Mouse (Mus musculus) heart, adult 2 months (tissue): ENCODE data around the gene Epn1. TPM values are rescaled to one million over a fixed set of nuclear protein-coding genes. Genes with fewer than 3 reads are reported as not detected.

ENCODE experiments used
- DNase-seq, 2 experiments: peaks; one replicate each; pipeline ENCODE4 v3.0.0; 2021
- H3K27ac ChIP-seq: fragments of 200-600 bp; 2 replicates; pipeline ENCODE4 v1.8.1; 2022
- H3K27me3 ChIP-seq: fragments of 200-500 bp; 2 replicates; pipeline ENCODE4 v1.6.1; 2012; ENCODE audit warnings: mild to moderate bottlenecking, low read length, inconsistent platforms, mixed read lengths; ENCODE audit not compliant: control insufficient read depth, insufficient read depth
- H3K36me3 ChIP-seq: fragments of 200-500 bp; 2 replicates; pipeline ENCODE4 v1.6.1; 2012; ENCODE audit warnings: low read length, inconsistent platforms; ENCODE audit not compliant: control insufficient read depth, insufficient read depth
- H3K4me1 ChIP-seq: fragments of 200-500 bp; 2 replicates; pipeline ENCODE4 v1.6.1; 2011; ENCODE audit warnings: low read length; ENCODE audit not compliant: control insufficient read depth, insufficient read depth
- H3K4me3 ChIP-seq: fragments of 200-600 bp; 2 replicates; pipeline ENCODE4 v1.8.1; 2022
- H3K79me2 ChIP-seq: fragments of 200-500 bp; replicated peaks from 2 replicates; pipeline ENCODE4 v1.6.1; 2012; ENCODE audit warnings: mild to moderate bottlenecking, inconsistent platforms, low read length, moderate library complexity, mixed read lengths; ENCODE audit not compliant: control insufficient read depth, insufficient read depth
- H3K9ac ChIP-seq: fragments of 200-500 bp; 2 replicates; pipeline ENCODE4 v1.6.1; 2012; ENCODE audit warnings: low read depth, mild to moderate bottlenecking, control low read depth, inconsistent platforms, low read length, mixed read lengths
- CTCF ChIP-seq: fragments of 200-600 bp; IDR thresholded peaks from 2 replicates; pipeline ENCODE4 v1.8.1; 2022; ENCODE audit warnings: antibody characterized with exemption, mild to moderate bottlenecking, moderate library complexity
- EP300 ChIP-seq: fragments of 200-500 bp; IDR thresholded peaks from 2 replicates; pipeline ENCODE4 v1.6.1; 2011; ENCODE audit warnings: low read depth, low read length, control low read depth; ENCODE audit not compliant: insufficient read depth
- POLR2A ChIP-seq: fragments of 200-500 bp; IDR thresholded peaks from 2 replicates; pipeline ENCODE4 v1.6.1; 2011; ENCODE audit warnings: mild to moderate bottlenecking, low read depth, low read length, control low read depth; ENCODE audit not compliant: insufficient read depth
- WGBS: fragments of 180-500 bp; shearing (Covaris S2); methylation state at CpG from one replicate; pipeline ENCODE4 v1.1.7; 2018; 5-methylcytosine and 5-hydroxymethylcytosine counted together
- intact Hi-C: fragments of 180-260 bp; cut with DNase I; formaldehyde crosslinking; loops from one replicate; pipeline ENCODE4 v1.15.1; 2025
- polyA plus RNA-seq: library from polyadenylated mRNA; depleted of rRNA; stranded (reverse); fragments of >200 nt; gene quantifications from 2 replicates; pipeline ENCODE4 v1.2.3, GENCODE M21; 2012
- total RNA-seq, 2 experiments: library from RNA; stranded (reverse); gene quantifications; 2 replicates each; pipeline ENCODE4 v1.2.3; 2021

Epn1 gene
- total and polyA plus RNA-seq, 3 experiments: 160 to 192 (median 174) TPM

DNA sequence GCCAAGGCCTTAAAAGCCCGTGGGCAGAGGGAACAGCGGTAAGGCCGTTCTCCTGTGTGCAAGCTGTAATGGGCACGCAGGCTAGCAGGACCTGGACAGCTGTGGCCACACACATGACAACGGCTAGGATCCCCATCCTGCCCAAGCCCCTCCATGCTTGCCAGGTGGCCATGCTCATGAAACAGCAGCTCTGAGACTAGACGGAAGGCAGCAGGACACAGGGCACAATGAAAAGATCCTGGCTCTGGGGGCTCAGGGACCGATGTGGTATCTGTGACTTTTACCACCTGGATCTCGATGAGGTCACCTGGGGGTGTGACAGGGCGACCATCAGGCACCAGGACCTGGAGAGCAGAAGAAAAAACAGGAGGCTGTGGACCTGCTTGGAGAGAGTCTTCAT lies 43.9 kb upstream of the Epn1 start:
- H3K27ac ChIP-seq: no peak overlapping the region
- no peaks in the 10 kb centered on the region; the same call in 1 of the 2 replicates for H3K4me1 ChIP-seq
- H3K27me3 ChIP-seq: no peaks in the 10 kb centered on the region
- H3K9ac ChIP-seq: no peak overlapping the region
- intact Hi-C loops: loop anchor here (2.0 kb wide), 1 partner anchor 15 kb away; the partner anchor contains the start of gene Zfp580
- H3K36me3 ChIP-seq: no peaks in the 10 kb centered on the region; the same call in 1 of the 2 replicates
- DNase-seq: no peak
- no peak for TF ChIP-seq POLR2A
- no peak for TF ChIP-seq EP300
- TF ChIP-seq CTCF: no peak
- no peak overlapping the region for H3K4me3 ChIP-seq
- 93% methylated on average over 9 of the region's 9 CpGs for WGBS
- no peaks in the 10 kb centered on the region for H3K79me2 ChIP-seq

DNA sequence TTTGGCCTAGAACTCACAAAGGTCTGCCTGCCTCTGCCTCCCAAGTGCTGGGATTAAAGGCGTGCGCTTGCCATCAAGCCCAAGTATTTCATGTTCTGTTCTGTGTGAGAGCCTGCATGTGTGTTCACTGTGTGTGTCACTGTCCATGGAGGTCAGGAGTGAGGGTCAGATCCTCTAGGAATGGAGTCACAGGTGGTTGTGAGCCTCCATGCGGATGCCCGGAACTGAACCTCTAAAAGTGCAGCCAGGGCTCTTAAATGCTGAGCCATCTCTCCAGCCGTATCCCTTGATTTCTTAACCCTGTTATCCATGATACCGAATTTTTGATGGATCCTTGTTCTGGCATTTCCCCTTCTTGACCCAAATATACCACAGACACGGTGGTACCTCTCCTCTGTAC lies 43.0 kb upstream of the Epn1 start:
- WGBS: 91% methylated on average over 7 of the region's 7 CpGs
- intact Hi-C loops: loop anchor here (2.0 kb wide), 1 partner anchor 14 kb away; the partner anchor contains the start of gene Zfp580

DNA sequence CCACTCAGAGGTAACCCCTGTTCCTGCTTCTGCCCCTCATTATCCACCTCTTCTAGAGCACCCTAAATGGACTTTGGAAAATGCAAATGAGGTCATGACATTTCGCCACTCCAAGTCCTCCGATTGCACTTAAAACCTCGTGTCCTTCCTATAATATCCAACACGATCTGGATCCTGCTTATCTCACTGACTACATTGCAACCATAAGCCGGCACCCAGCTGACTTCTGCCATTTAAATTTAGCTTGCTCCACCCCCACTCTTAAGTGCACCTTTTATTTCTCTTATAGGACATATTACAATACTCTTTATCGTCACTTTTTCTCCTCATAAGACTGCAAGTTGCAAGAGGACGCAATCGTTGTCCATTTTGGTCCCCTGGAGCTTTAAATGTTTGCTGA lies 42.6 kb upstream of the Epn1 start:
- H3K4me3 ChIP-seq: peak overlapping the region; percentile 98

More for the DNA sequence above, 43.0 kb upstream of the Epn1 start:
- H3K36me3 ChIP-seq: no peaks in the 10 kb centered on the region; the same call in 1 of the 2 replicates
- no peak overlapping the region for H3K27ac ChIP-seq
- no peaks in the 10 kb centered on the region for H3K27me3 ChIP-seq
- no peak for TF ChIP-seq POLR2A
- TF ChIP-seq CTCF: no peak
- no peak for TF ChIP-seq EP300
- H3K79me2 ChIP-seq: no peaks in the 10 kb centered on the region
- H3K9ac ChIP-seq: no peak overlapping the region
- H3K4me1 ChIP-seq: no peaks in the 10 kb centered on the region; the same call in 1 of the 2 replicates
- DNase-seq: no peak
- no peak overlapping the region for H3K4me3 ChIP-seq

GRCm38 (mm10) chr7:5038109-5038732 lies 41.8 kb upstream of the Epn1 start, which contains the start of gene Zfp784:
Zfp784 (minus strand) TSS chr7:5038446.
- Histone ChIP-seq H3K27me3 (no peaks in the 10 kb centered on the region), H3K4me1 (no peaks in the 10 kb centered on the region; the same call in 1 of the 2 replicates), H3K4me3 (peak within 1 kb of the TSS; percentile 98), H3K36me3 (no peaks in the 10 kb centered on the region; the same call in 1 of the 2 replicates), H3K79me2 (no peaks in the 10 kb centered on the region), H3K9ac (peak within 1 kb of the TSS; percentile 91), H3K27ac (peak within 1 kb of the TSS; percentile 98)
- under 1% methylated on average over 48 of the region's 48 CpGs for WGBS
- intact Hi-C loops: loop anchor here (2.0 kb wide), 1 partner anchor 17 kb away; the partner anchor contains the start of genes Ccdc106 and Zfp865
- TF ChIP-seq CTCF: peak; percentile 3; the same call in 1 of the 2 replicates
- 0 out of 2 replicates have a peak, but pooled peaks have one; percentile 12 for TF ChIP-seq EP300
- peak; percentile 81 for TF ChIP-seq POLR2A
- peak; percentile 96 to 97 for DNase-seq

More for the DNA sequence above, 42.6 kb upstream of the Epn1 start:
- 69% methylated on average over 8 of the region's 8 CpGs for WGBS
- no peak for DNase-seq
- H3K36me3 ChIP-seq: no peaks in the 10 kb centered on the region; the same call in 1 of the 2 replicates
- TF ChIP-seq EP300 (no peak), CTCF (no peak), POLR2A (no peak)
- no peaks in the 10 kb centered on the region; the same call in 1 of the 2 replicates for H3K4me1 ChIP-seq
- no peaks in the 10 kb centered on the region for H3K79me2 ChIP-seq
- no peaks in the 10 kb centered on the region for H3K27me3 ChIP-seq
- peak overlapping the region; percentile 98 for H3K27ac ChIP-seq
- intact Hi-C loops: loop anchor here (2.0 kb wide), 1 partner anchor 13 kb away; the partner anchor contains the start of gene Zfp580
- no peak overlapping the region for H3K9ac ChIP-seq

DNA sequence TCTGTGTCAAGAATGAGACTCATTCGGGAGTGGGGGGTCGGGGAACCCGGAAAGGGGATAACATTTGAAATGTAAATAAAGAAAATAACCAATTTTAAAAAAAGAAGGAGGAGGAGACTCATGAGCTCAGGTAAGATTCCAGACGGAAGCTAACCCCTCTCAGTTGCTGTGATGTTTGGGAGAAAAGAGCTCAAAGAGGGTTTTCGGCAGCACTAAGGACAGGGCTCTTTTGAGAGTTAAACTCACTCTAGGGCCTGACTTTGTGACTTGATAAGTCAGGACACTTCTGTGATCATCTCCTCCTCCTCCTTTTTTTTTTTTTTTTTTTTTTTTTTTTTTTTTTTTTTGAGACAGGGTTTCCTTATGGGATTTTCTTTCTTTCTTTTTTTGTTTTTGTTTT lies 41.1 kb upstream of the Epn1 start:
- Histone ChIP-seq H3K36me3 (no peaks in the 10 kb centered on the region; the same call in 1 of the 2 replicates), H3K4me1 (no peaks in the 10 kb centered on the region; the same call in 1 of the 2 replicates), H3K9ac (no peak overlapping the region), H3K4me3 (peak overlapping the region; percentile 98), H3K27ac (peak overlapping the region; percentile 98), H3K27me3 (no peaks in the 10 kb centered on the region), H3K79me2 (no peaks in the 10 kb centered on the region)
- DNase-seq: no peak
- TF ChIP-seq EP300: no peak
- no peak for TF ChIP-seq POLR2A
- TF ChIP-seq CTCF: no peak
- intact Hi-C loops: loop anchor here (2.0 kb wide), 1 partner anchor 18 kb away; the partner anchor contains the start of genes Ccdc106 and Zfp865
- 28% methylated on average over 5 of the region's 5 CpGs for WGBS

DNA sequence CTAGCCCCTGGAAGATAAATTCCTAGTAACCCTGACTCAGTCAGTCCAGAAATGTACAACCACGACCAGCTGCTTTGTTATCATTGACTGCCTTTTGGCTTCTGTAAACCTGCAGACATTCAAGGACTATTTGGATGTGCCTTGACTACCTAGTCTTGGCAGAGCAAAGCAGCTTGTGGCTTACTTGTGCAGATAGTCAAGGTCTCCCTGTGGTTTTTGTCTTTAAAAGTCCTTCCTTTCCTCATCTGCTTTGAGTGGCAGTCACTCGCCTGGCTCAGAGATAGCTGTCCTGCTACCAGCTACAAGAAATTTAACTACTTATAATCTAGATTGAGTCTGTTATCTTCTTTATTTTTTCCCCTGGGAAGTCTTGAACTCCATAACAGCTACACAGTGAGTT lies 35.1 kb upstream of the Epn1 start:
- Histone ChIP-seq H3K27ac (no peak overlapping the region), H3K79me2 (no peaks in the 10 kb centered on the region), H3K4me3 (no peak overlapping the region), H3K36me3 (no peaks in the 10 kb centered on the region), H3K9ac (no peak overlapping the region), H3K4me1 (no peaks in the 10 kb centered on the region), H3K27me3 (no peaks in the 10 kb centered on the region)
- no peak for DNase-seq
- intact Hi-C loops: no loop called here
- TF ChIP-seq POLR2A (no peak), EP300 (no peak), CTCF (no peak)
- 60% methylated on average over 2 of the region's 2 CpGs for WGBS
